Mouse (Mus musculus) MEL (cell line): ENCODE measurements around the gene Klf15.

Experiments
- CHD2 ChIP-seq: IDR thresholded peaks from 2 replicates; pipeline ENCODE4 v1.6.1; 2011; ENCODE audit warnings: low read length, improper control_type of control experiment
- CTCF ChIP-seq, 3 experiments: IDR thresholded peaks in 2 of 3; conservative IDR thresholded peaks in 1 of 3; 2 replicates each; pipeline ENCODE4 v1.5.1; 2011 to 2012; ENCODE audit warnings: low read length in 3 of 3, low read depth in 2 of 3, mild to moderate bottlenecking in 2 of 3, improper control_type of control experiment in 1 of 3, inconsistent platforms in 1 of 3, mixed read lengths in 1 of 3, moderate library complexity in 1 of 3; ENCODE audit not compliant: control insufficient read depth in 1 of 3, insufficient read depth in 1 of 3, poor library complexity in 1 of 3, severe bottlenecking in 1 of 3
- ELF1 ChIP-seq: IDR thresholded peaks from 2 replicates; pipeline ENCODE4 v1.6.1; 2014; ENCODE audit warnings: low read depth, mild to moderate bottlenecking, inconsistent platforms, low read length, improper control_type of control experiment, moderate library complexity
- EP300 ChIP-seq, 2 experiments: IDR thresholded peaks; 2 replicates each; pipeline ENCODE4 v1.6.1; 2011; ENCODE audit warnings: improper control_type of control experiment in 2 of 2, low read length in 2 of 2, low read depth in 1 of 2, mild to moderate bottlenecking in 1 of 2
- GATA1 ChIP-seq: IDR thresholded peaks from 2 replicates; pipeline ENCODE4 v1.6.1; 2011; ENCODE audit warnings: low read depth, low read length, improper control_type of control experiment
- HCFC1 ChIP-seq: IDR thresholded peaks from 2 replicates; pipeline ENCODE4 v1.6.1; 2012; ENCODE audit warnings: low read depth, mild to moderate bottlenecking, inconsistent platforms, low read length, improper control_type of control experiment, moderate library complexity
- MEF2A ChIP-seq: IDR thresholded peaks from 2 replicates; pipeline ENCODE4 v1.6.1; 2014; ENCODE audit warnings: low read depth, mild to moderate bottlenecking, inconsistent platforms, low read length, improper control_type of control experiment; ENCODE audit not compliant: poor library complexity, insufficient replicate concordance, severe bottlenecking; ENCODE audit errors: extremely low read depth
- POLR2A ChIP-seq, 2 experiments: IDR thresholded peaks; 2 replicates each; pipeline ENCODE4 v1.6.1; 2011 to 2012; ENCODE audit warnings: low read length in 2 of 2, mild to moderate bottlenecking in 2 of 2, control low read depth in 1 of 2, improper control_type of control experiment in 1 of 2, low read depth in 1 of 2, moderate library complexity in 1 of 2; ENCODE audit not compliant: control insufficient read depth in 1 of 2, insufficient read depth in 1 of 2, poor library complexity in 1 of 2
- POLR2AphosphoS2 ChIP-seq: IDR thresholded peaks from 2 replicates; pipeline ENCODE4 v1.6.1; 2011; ENCODE audit warnings: low read length, improper control_type of control experiment
- SIN3A ChIP-seq: IDR thresholded peaks from 2 replicates; pipeline ENCODE4 v1.6.1; 2012; ENCODE audit warnings: low read length, improper control_type of control experiment, inconsistent platforms
- USF1 ChIP-seq: IDR thresholded peaks from 2 replicates; pipeline ENCODE4 v1.6.1; 2014; ENCODE audit warnings: low read depth, mild to moderate bottlenecking, inconsistent platforms, low read length, improper control_type of control experiment, moderate library complexity

DNA sequence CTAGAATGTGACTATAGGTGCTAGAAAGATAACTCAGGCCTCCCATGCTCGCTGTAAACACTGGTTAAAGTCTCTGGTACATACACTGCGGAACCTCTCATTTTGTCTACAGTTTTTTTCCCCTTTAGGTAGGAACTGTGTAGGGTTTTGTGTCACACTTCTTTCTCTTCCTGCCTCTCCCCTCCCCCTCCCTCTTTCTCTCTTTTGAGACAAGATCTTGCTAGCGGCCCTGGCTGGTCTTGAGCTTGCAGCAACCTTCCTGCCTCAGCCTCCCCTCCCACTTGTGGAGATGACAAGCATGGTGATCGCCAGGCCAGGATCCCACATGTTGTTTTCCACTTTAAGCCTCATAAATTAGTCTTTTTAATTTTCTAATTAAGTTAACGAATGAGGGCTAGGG is 8.6 kb upstream of the Klf15 start:
- TF ChIP-seq CTCF (IDR thresholded peaks at IDR 0.05 in 2 of 3, conservative IDR thresholded peaks at IDR 0.05 in 1 of 3; ENCODE audit: control insufficient read depth in 1 of 3, insufficient read depth in 1 of 3, low read depth in 2 of 3, low read length in 3 of 3, poor library complexity in 1 of 3, severe bottlenecking in 1 of 3) = no peak
- no peak for TF ChIP-seq HCFC1
- TF ChIP-seq POLR2AphosphoS2 = no peak
- TF ChIP-seq POLR2A (IDR thresholded peaks at IDR 0.05; ENCODE audit: control insufficient read depth in 1 of 2, insufficient read depth in 1 of 2, low read depth in 1 of 2, low read length in 2 of 2, poor library complexity in 1 of 2) = no peak
- TF ChIP-seq MEF2A = no peak
- no peak for TF ChIP-seq EP300 (IDR thresholded peaks at IDR 0.05; ENCODE audit: low read depth in 1 of 2, low read length in 2 of 2)
- no peak for TF ChIP-seq CHD2
- no peak for TF ChIP-seq ELF1
- TF ChIP-seq SIN3A = no peak
- TF ChIP-seq USF1 = no peak
- no peak for TF ChIP-seq GATA1
